Mouse (Mus musculus) testis, adult 2 months (tissue): ENCODE data around the gene March9.

Experiments
- CTCF ChIP-seq: fragments of 200-500 bp; IDR thresholded peaks from 2 replicates; pipeline ENCODE4 v1.5.1; 2012; ENCODE audit warnings: low read depth, mild to moderate bottlenecking, inconsistent platforms, low read length, moderate library complexity; ENCODE audit not compliant: control insufficient read depth, insufficient read depth, insufficient replicate concordance
- POLR2A ChIP-seq: fragments of 200-500 bp; IDR thresholded peaks from 2 replicates; pipeline ENCODE4 v1.6.1; 2012; ENCODE audit warnings: low read depth, mild to moderate bottlenecking, inconsistent platforms, low read length, moderate library complexity; ENCODE audit not compliant: control insufficient read depth

DNA sequence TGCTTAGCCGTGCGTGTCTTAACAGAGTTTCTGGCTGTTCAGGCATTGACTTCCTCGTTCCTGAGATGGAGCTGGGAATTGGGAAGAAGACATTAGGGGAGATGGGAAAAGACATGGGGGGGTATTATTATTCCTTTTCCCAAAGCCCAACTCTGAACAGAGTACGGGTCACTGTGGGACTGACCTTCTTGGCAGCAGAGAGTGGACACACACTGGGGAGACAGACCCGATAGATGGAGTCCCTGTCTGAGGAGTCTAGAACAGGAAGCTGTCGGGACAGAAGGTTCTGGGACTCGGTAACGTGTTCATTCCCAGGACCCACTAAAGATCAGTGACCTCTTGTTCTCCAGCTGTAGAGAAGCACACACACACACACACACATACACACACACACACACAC, 15.7 kb upstream of the March9 start:
- TF ChIP-seq POLR2A (no peak), CTCF (no peak)
